Mouse (Mus musculus) right cerebral cortex, postnatal 14 days (tissue): ENCODE data around the gene Chn2.

ENCODE experiments used
- DNase-seq: peaks from one replicate; pipeline ENCODE4 v3.0.0; 2022

The Chn2 gene

DNA sequence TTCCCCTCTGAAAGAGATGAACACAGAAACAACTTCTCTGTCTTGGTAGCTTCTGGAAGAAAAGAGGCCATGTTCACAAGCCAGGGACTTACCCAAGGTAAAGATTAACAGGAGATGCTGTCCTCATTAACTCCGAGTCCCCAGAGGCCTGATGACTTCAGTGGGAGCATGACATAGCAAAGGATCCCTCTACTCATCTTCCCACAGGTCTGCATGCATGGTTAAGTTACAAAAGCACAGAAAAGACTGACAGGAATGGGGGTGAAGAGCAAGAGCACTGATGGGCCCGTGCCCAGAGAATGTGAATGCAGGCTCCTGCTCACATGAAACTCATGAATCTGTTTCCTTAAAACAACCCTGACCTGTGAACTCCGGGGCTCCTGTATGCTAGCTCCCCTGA lies 279.8 kb downstream of the Chn2 start:
- no peak for DNase-seq

DNA sequence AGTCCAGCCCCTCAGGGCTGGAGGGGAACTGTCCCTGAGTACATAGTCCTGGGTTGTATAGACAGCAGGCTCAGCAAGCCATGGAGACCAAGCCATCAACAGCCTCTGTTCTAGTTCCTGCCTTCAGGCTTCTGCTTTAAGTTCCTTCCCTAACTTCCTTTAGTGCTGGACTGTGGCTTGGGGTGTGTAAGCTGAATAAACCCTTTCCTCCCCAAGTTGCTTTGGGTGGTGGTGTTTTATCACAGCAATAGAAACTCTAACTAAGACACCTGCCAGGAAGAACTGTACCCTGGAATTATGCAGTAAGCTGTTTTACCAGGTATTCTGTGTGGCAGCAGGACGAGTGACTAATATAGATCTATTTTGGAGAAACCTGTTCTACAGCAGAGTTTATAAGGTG lies 280.9 kb downstream of the Chn2 start:
- no peak for DNase-seq

DNA sequence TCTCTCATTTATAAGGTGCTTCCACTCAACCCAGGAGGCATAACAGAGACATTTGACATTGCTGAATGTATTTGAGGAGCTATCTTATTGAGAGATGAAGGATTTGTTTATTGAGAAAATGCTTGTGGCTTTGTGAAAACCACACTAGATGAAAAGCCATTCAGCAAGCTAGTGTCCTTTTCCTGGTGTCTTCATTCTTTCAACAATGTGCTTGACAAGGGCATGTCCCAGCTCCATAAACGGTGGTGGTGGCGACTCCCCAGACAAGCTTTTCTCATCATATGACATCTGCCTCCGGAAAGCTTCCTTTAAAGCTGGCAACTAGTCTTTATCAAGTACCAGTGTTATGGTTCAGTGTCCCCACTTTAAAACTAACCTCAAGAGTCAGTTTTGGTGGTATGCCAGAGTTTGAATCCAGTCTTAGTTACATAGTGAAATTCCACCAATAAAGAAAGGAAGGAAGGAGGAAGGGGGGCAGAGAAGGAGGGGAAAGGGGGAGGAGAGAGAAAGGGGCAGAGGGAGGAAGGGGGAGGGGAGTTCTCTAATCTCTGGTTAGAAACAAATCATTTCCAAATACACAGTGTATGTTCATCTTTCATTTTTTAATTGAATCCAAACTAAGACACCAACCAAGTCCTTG lies 286.0 kb downstream of the Chn2 start, which contains the start of gene Prr15:
TSS of gene Prr15 (plus strand) at position 590 of the 640 bp plus-strand sequence.
- no peak for DNase-seq

DNA sequence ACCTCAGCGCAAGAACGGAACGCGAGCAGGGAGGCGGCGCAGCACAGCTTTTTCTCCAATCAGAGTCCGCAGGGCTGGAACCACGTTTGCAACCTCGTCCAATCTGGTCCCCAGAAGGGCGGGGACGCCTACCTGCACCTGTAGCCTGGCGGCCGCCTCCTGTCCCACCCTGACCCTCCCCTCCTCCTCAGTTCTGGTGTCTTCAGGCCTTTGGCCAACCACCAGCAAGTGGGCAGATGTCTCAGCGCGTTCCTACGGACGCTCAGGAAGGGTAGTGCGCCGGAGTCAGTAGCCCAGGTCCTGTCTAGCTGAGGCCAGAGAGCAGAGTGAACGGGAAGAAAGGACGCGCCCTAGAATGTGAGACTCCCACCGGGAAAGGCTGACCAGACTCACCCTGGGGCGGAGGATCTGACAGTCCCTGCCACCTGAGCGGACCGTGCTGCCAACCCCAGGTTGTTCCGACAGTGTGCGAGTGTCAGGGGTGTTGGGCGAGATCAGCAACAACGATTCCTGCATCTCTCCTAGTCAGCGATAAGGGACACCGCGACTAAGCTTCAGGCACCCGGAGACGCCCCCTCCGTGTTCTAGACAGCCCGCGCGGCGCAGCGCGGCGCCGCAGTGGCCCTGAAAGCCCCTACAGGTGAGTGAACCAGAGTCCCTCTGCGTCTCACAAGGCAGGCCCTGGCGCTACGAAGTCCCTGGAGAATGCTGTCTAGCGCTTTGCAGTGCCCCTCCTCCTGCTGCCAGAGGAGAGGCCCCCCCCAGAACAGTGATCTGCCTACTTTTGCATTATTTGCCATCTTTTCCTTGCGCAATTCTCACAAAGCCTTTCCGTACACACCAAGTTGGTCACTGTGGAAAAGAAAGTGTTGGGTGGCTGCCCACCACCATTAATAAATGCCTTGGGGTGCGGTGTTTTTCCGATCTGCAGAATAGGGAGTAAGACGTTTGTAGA lies 287.6 kb downstream of the Chn2 start:
- peak; percentile 65 for DNase-seq

DNA sequence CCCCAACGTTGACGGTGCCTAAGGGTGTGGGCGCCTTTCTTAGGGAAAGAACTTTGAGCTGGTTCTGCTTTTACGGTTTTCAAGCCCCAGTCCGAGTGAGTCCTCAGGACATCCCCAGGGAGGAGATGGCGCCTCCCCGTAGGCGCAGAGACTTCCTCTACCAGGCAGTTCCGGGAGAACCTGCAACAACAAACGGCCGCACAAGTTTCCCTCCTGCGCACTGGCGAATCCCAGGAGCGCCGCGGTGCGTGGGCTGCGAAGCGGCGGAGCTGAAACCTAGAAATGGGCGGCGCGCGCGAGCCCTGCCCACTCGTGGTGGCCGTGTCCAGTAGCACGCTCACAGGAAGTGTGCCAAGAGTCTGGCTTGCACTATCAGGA lies 288.3 kb downstream of the Chn2 start:
- peak; percentile 51 for DNase-seq

DNA sequence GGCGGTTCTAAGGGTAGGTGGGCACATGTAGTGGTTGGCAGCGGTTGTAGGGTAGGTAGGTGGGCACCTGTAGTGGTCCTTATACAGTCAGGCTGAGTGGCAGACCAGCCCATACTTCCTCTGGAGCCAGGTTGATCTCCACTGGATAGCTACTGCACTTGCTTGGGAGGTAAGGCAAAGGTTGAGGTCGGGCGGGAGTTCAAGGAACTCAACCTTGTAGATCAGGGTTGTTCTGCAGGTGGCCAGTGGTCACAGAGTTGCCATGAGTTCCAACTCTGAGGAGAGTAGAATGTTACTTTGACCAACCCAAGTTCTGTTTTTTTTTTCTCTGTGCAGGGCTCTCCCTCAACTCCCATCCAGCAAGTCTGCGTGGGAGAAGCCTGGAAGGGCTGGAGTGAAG lies 289.4 kb downstream of the Chn2 start:
- DNase-seq: no peak

GRCm38 (mm10) chr6:54329598-54329997 lies 290.2 kb downstream of the Chn2 start:
- no peak for DNase-seq

- no peak for DNase-seq
Observed at GRCm38 (mm10) chr6:54330166-54330565, 290.8 kb downstream of the Chn2 start.

GRCm38 (mm10) chr6:54331765-54332164 lies 292.4 kb downstream of the Chn2 start:
- DNase-seq: no peak

GRCm38 (mm10) chr6:54332203-54332602 lies 292.8 kb downstream of the Chn2 start:
- no peak for DNase-seq

GRCm38 (mm10) chr6:54333116-54333651 lies 293.8 kb downstream of the Chn2 start:
- no peak for DNase-seq

- DNase-seq: no peak
Observed at GRCm38 (mm10) chr6:54333652-54334396, 294.5 kb downstream of the Chn2 start.

- DNase-seq: no peak
Observed at GRCm38 (mm10) chr6:54337321-54337720, 298.0 kb downstream of the Chn2 start.

DNA sequence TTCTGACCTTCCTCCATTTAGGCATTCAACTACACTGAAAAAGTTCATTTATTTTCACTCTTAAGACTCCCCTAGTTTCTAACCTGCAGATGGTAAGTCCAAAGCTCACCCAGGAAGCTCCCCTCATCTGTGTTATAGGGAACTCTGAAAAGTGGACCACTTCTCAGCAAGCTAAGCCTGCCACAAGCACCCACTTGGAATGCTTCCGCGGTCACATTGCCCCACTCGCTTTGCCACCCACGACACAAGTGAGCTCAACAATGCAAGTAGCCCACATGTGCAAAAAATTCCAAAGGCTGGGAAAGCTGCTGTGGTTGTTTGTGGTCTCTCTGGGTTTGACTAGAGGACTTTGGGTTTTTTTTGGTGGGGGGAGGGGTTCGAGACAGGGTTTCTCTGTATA lies 301.8 kb downstream of the Chn2 start:
- DNase-seq: no peak

DNA sequence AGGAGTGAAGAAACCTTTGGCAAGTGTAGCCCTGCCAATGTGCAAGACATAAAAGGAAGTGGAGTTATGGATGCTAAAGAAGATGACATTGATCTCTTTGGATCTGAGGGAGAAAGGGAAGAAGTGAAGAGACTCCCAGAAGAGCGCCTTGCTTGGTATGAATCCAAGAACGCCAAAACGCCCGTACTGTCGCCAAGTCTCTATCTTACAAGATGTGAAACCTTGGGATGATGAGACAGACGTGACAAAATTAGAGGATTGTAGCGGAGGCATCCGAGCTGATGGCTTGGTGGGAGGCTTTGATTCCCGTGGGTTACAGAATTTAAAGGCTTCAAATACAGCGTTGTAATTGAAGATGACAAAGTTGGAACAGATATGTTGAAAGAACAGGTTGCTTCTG lies 302.9 kb downstream of the Chn2 start:
- no peak for DNase-seq
